Mouse (Mus musculus) lung, postnatal 0 days (tissue): ENCODE data around the gene Psap. TPM values are rescaled to one million over a fixed set of nuclear protein-coding genes. Genes with fewer than 3 reads are reported as not detected.

ENCODE experiments used
- ATAC-seq: fragments of 200-750 bp; cut with Nextera tagmentation; 2 replicates; pipeline ENCODE4 v1.8.0; 2017; ENCODE audit warnings: moderate library complexity
- DNase-seq: peaks from one replicate; pipeline ENCODE4 v3.0.0-alpha.2; 2016; ENCODE audit warnings: low spot score
- H3K27ac ChIP-seq: fragments of 300-500 bp; sonication (generic); 2 replicates; pipeline ENCODE4 v1.5.1; 2014; ENCODE audit warnings: antibody characterized with exemption, mild to moderate bottlenecking, low read length, mixed read lengths
- H3K27me3 ChIP-seq: fragments of 300-500 bp; sonication (generic); replicated peaks from 2 replicates; pipeline ENCODE4 v1.6.1; 2014; ENCODE audit warnings: low read length, mixed read lengths; ENCODE audit not compliant: insufficient read depth
- H3K36me3 ChIP-seq: fragments of 300-500 bp; sonication (generic); 2 replicates; pipeline ENCODE4 v1.6.1; 2014; ENCODE audit warnings: low read length, mixed read lengths; ENCODE audit not compliant: insufficient read depth
- H3K4me1 ChIP-seq: fragments of 300-500 bp; sonication (generic); 2 replicates; pipeline ENCODE4 v1.6.1; 2014; ENCODE audit warnings: antibody characterized with exemption, low read depth, low read length, mixed read lengths; ENCODE audit not compliant: insufficient read depth
- H3K4me2 ChIP-seq: fragments of 300-500 bp; sonication (generic); replicated peaks from 2 replicates; pipeline ENCODE4 v1.6.1; 2014; ENCODE audit warnings: low read depth, mild to moderate bottlenecking, low read length, moderate library complexity, mixed read lengths
- H3K4me3 ChIP-seq: fragments of 300-500 bp; sonication (generic); 2 replicates; pipeline ENCODE4 v1.5.1; 2014; ENCODE audit warnings: low read depth, low read length
- H3K9ac ChIP-seq: fragments of 300-500 bp; sonication (generic); replicated peaks from 2 replicates; pipeline ENCODE4 v1.6.1; 2014; ENCODE audit warnings: low read depth, mild to moderate bottlenecking
- H3K9me3 ChIP-seq: fragments of 300-500 bp; sonication (generic); 2 replicates; pipeline ENCODE4 v1.6.1; 2016; ENCODE audit warnings: low read length, mixed read lengths
- CTCF ChIP-seq: IDR thresholded peaks from 2 replicates; pipeline ENCODE4 v1.5.1; 2016; ENCODE audit warnings: antibody characterized with exemption, mild to moderate bottlenecking
- EP300 ChIP-seq: IDR thresholded peaks from 2 replicates; pipeline ENCODE4 v1.6.1; 2016; ENCODE audit warnings: antibody characterized with exemption, mild to moderate bottlenecking, control low read depth
- WGBS: fragments of 180-500 bp; shearing (Covaris S2); extraction: QIAGEN DNeasy Blood & Tissue Kit; methylation state at CpG from one replicate; pipeline ENCODE4 v1.1.7; 2014; 5-methylcytosine and 5-hydroxymethylcytosine counted together
- polyA plus RNA-seq: library from polyadenylated mRNA; unstranded; fragments of >200 nt; fragmentation: Nextera tagmentation; extraction: Ambion mirVana; gene quantifications from 2 replicates; pipeline ENCODE4 v1.2.1, GENCODE M21; 2015

The Psap gene
- polyA plus RNA-seq, 1 experiment from 2014 or later: 120 TPM

GRCm38 (mm10) chr10:60296027-60296426, 18.6 kb downstream of the Psap start:
- Histone ChIP-seq H3K9ac (no peak overlapping the region), H3K27me3 (no peaks in the 10 kb centered on the region), H3K9me3 (no peaks in the 10 kb centered on the region), H3K4me1 (no peaks in the 10 kb centered on the region), H3K36me3 (peaks cover 45% of the 10 kb centered on the region), H3K4me2 (no peak overlapping the region), H3K4me3 (no peak overlapping the region), H3K27ac (0 out of 2 replicates have a peak overlapping the region, but pooled peaks have one; percentile 26)
- ATAC-seq (peak; percentile 93), DNase-seq (peak; percentile 82)
- 74% methylated on average over 9 of the region's 9 CpGs for WGBS
- TF ChIP-seq EP300: no peak
- no peak for TF ChIP-seq CTCF

GRCm38 (mm10) chr10:60299636-60300035, 22.2 kb downstream of the Psap start:
- Histone ChIP-seq H3K4me3 (no peak overlapping the region), H3K4me2 (no peak overlapping the region), H3K36me3 (peaks cover 38% of the 10 kb centered on the region), H3K9me3 (no peaks in the 10 kb centered on the region), H3K27me3 (no peaks in the 10 kb centered on the region), H3K27ac (no peak overlapping the region), H3K4me1 (no peaks in the 10 kb centered on the region), H3K9ac (no peak overlapping the region)
- no peak for ATAC-seq
- no peak for DNase-seq
- TF ChIP-seq CTCF: no peak
- no peak for TF ChIP-seq EP300
- 92% methylated on average over 12 of the region's 12 CpGs for WGBS

GRCm38 (mm10) chr10:60303419-60303818, 26.0 kb downstream of the Psap start:
- Histone ChIP-seq H3K27ac (no peak overlapping the region), H3K4me3 (no peak overlapping the region), H3K9me3 (no peaks in the 10 kb centered on the region), H3K36me3 (peaks cover 26% of the 10 kb centered on the region), H3K4me2 (no peak overlapping the region), H3K9ac (no peak overlapping the region), H3K27me3 (no peaks in the 10 kb centered on the region), H3K4me1 (no peaks in the 10 kb centered on the region)
- ATAC-seq (no peak), DNase-seq (no peak)
- 84% methylated on average over 17 of the region's 17 CpGs for WGBS
- TF ChIP-seq CTCF: no peak
- TF ChIP-seq EP300: no peak

DNA sequence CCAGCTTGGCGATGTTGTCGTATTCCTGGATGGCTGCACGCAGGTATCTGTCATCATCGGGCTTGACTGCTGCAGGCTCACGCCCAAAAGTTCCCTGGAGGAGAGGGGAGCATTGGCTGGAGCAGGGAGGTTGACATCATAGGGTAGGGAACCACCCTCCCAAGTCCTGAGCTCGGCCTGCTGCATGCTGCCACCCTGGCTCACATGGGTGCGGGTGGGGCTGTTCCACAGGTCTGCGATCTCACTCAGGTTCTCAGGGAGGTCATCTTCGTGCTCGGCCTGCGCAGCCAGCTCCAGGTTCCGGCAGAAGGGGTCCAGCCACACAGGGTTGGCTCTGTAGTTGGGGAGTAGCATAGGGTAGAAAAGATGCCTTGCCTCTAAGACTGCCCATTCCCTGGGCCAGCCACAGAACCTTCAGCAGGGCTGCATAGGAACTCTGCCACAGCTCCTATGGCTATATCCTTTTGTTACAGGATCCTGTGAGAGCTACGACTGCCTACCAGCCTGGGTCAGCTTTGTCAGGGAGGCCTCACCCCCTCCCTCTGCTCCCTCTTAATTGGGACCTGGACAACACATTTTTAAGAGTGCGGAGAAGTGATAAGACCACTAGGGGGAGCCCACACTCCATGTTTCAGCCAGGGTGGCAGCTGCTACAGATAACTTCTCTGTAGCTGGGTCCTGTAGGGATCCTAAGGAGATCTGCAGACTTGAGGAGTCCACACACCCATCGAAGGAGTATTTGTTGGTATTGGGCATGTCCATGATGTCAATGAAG, 27.6 kb downstream of the Psap start:
- DNase-seq: peak; percentile 92
- TF ChIP-seq CTCF (peak; percentile 95), EP300 (no peak)
- no peak overlapping the region for H3K9ac ChIP-seq
- 62% methylated on average over 15 of the region's 15 CpGs for WGBS
- peaks cover 11% of the 10 kb centered on the region for H3K36me3 ChIP-seq
- H3K9me3 ChIP-seq: no peaks in the 10 kb centered on the region
- H3K27ac ChIP-seq: no peak overlapping the region
- H3K27me3 ChIP-seq: no peaks in the 10 kb centered on the region
- no peak overlapping the region for H3K4me3 ChIP-seq
- ATAC-seq: peak; percentile 83
- H3K4me1 ChIP-seq: no peaks in the 10 kb centered on the region
- H3K4me2 ChIP-seq: no peak overlapping the region

- no peak for DNase-seq
- H3K4me3 ChIP-seq: no peak overlapping the region
- H3K4me2 ChIP-seq: no peak overlapping the region
- TF ChIP-seq CTCF (no peak), EP300 (no peak)
- no peak for ATAC-seq
- H3K4me1 ChIP-seq: no peaks in the 10 kb centered on the region
- H3K27ac ChIP-seq: no peak overlapping the region
- no peaks in the 10 kb centered on the region for H3K36me3 ChIP-seq
- no peaks in the 10 kb centered on the region for H3K27me3 ChIP-seq
- 87% methylated on average over 13 of the region's 13 CpGs for WGBS
- H3K9ac ChIP-seq: no peak overlapping the region
- no peaks in the 10 kb centered on the region for H3K9me3 ChIP-seq
These were observed 33.2 kb downstream of the Psap start for GRCm38 (mm10) chr10:60310629-60311028.

DNA sequence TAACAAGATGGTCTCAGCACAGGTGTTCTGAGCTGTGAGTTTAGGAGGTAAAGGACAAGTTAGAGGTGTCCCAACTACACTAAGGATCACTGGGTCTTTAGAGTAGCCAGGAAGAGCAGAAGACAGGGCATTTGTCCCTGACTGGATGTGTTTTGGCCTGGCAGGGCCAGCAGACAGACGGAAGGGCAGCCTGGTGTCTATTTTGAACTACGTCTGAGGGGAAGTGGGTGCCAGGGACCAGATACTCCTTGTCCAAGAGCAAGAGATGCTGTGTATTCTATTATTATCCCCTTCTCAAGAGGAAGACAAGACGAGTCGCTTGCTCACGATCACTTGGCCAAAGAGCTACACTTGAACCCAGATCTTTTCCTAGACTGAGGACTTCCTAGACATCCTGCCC, 36.2 kb downstream of the Psap start:
- H3K9ac ChIP-seq: no peak overlapping the region
- H3K27me3 ChIP-seq: no peaks in the 10 kb centered on the region
- no peaks in the 10 kb centered on the region for H3K4me1 ChIP-seq
- H3K36me3 ChIP-seq: no peaks in the 10 kb centered on the region
- DNase-seq (no peak), ATAC-seq (no peak)
- H3K4me3 ChIP-seq: no peak overlapping the region
- TF ChIP-seq CTCF (no peak), EP300 (no peak)
- H3K27ac ChIP-seq: no peak overlapping the region
- H3K9me3 ChIP-seq: no peaks in the 10 kb centered on the region
- 81% methylated on average over 5 of the region's 5 CpGs for WGBS
- H3K4me2 ChIP-seq: no peak overlapping the region
